18 mouse cellular contexts compared by ENCODE assay signal in genomic region chr3:60565204-60565603, GRCm38 (mm10).
"Had no signal": no experiment of that assay in that cellular context is flagged by ENCODE, and none has a peak within 500 bp of the region (broad histone marks: within the 10 kb centered on the region; RNA-seq: fewer than 3 reads in every experiment).

No protein-coding gene starts in this region.

- H3K27ac ChIP-seq: liver, embryonic 13.5 days; midbrain, embryonic 12.5 days; midbrain, embryonic 15.5 days; neural tube, embryonic 12.5 days; stomach, embryonic 15.5 days had no signal

- H3K27me3 ChIP-seq: liver, embryonic 13.5 days; midbrain, embryonic 12.5 days; midbrain, embryonic 15.5 days; neural tube, embryonic 12.5 days; neural tube, embryonic 15.5 days; stomach, embryonic 15.5 days had no signal

- DNase-seq: kidney, adult 9 months; kidney, postnatal 14 days; kidney, postnatal 4 days; layer of hippocampus, postnatal 36 days; liver, embryonic 13.5 days; lung, adult 2 months; lung, postnatal 14 days; lung, postnatal 4 days; right cerebral cortex, adult 18-20 months; right cerebral cortex, postnatal 14 days; right cerebral cortex, postnatal 4 days; thymus, postnatal 25 days had no signal

- H3K36me3 ChIP-seq: midbrain, embryonic 12.5 days; midbrain, embryonic 15.5 days; neural tube, embryonic 12.5 days; neural tube, embryonic 15.5 days; stomach, embryonic 15.5 days had no signal

- ATAC-seq: midbrain, embryonic 15.5 days had no signal

- H3K9me3 ChIP-seq: liver, embryonic 13.5 days; midbrain, embryonic 12.5 days; midbrain, embryonic 15.5 days; neural tube, embryonic 12.5 days; neural tube, embryonic 15.5 days; stomach, embryonic 15.5 days had no signal

- H3K4me2 ChIP-seq: liver, embryonic 13.5 days; midbrain, embryonic 12.5 days; midbrain, embryonic 15.5 days; neural tube, embryonic 12.5 days; neural tube, embryonic 15.5 days; stomach, embryonic 15.5 days had no signal

- H3K9ac ChIP-seq: liver, embryonic 13.5 days; midbrain, embryonic 12.5 days; midbrain, embryonic 15.5 days; neural tube, embryonic 12.5 days; neural tube, embryonic 15.5 days; stomach, embryonic 15.5 days had no signal

- H3K4me3 ChIP-seq: left cerebral cortex, adult 2 months; liver, embryonic 13.5 days; midbrain, embryonic 12.5 days; midbrain, embryonic 15.5 days; neural tube, embryonic 12.5 days; neural tube, embryonic 15.5 days; stomach, embryonic 15.5 days had no signal
